Mouse (Mus musculus): ENCODE measurements around the gene Nudt8. TPM values are rescaled to one million over a fixed set of nuclear protein-coding genes. Genes with fewer than 3 reads are reported as not detected.
"Not testable (repeated sequence)": the region's sequence is repeated elsewhere in the genome, so short reads cannot be mapped to it uniquely, and the experiment has no call there.

The Nudt8 gene
- polyA plus RNA-seq, 1 experiment from 2014 or later = 74.1 TPM

- no peaks in the 10 kb centered on the region for H3K9me3 ChIP-seq (ENCODE audit: control insufficient read depth, low read length)
- H3K4me1 ChIP-seq (ENCODE audit: control insufficient read depth in 2 of 2, insufficient read depth in 2 of 2, low read length in 2 of 2) = peaks cover 3 to 8% of the 10 kb centered on the region in 2 experiments
- no peak overlapping the region for H3K4me2 ChIP-seq (ENCODE audit: low read length)
- no peak overlapping the region for H3K4me3 ChIP-seq (ENCODE audit: control insufficient read depth in 1 of 2, insufficient read depth in 1 of 2, low read depth in 1 of 2, low read length in 2 of 2)
- no peaks in the 10 kb centered on the region for H3K36me3 ChIP-seq (ENCODE audit: control insufficient read depth, insufficient read depth, low read length)
- H3K9ac ChIP-seq (ENCODE audit: low read length) = no peak overlapping the region
- H3K27me3 ChIP-seq (ENCODE audit: control insufficient read depth, insufficient read depth, low read length) = no peaks in the 10 kb centered on the region
- 49% methylated on average over 14 of the region's 14 CpGs for WGBS
- ATAC-seq (ENCODE audit: insufficient number of reproducible peaks, insufficient read depth, low FRiP score, low read depth) = 0 out of 2 replicates have a peak, but pooled peaks have one; percentile 4
- no peak overlapping the region for H3K27ac ChIP-seq (replicated peaks in 1 of 2; ENCODE audit: control insufficient read depth in 1 of 2, insufficient read depth in 1 of 2, low read depth in 2 of 2, low read length in 2 of 2)
Observed at GRCm38 (mm10) chr19:4042124-4042523, 41.7 kb downstream of the Nudt8 start.

- not testable (repeated sequence) for H3K4me1 ChIP-seq (ENCODE audit: control insufficient read depth in 2 of 2, insufficient read depth in 2 of 2, low read length in 2 of 2); H3K4me3 ChIP-seq (ENCODE audit: control insufficient read depth in 1 of 2, insufficient read depth in 1 of 2, low read depth in 1 of 2, low read length in 2 of 2); H3K27ac ChIP-seq (replicated peaks in 1 of 2; ENCODE audit: control insufficient read depth in 1 of 2, insufficient read depth in 1 of 2, low read depth in 2 of 2, low read length in 2 of 2); H3K4me2 ChIP-seq (ENCODE audit: low read length); H3K9me3 ChIP-seq (ENCODE audit: control insufficient read depth, low read length); H3K36me3 ChIP-seq (ENCODE audit: control insufficient read depth, insufficient read depth, low read length); H3K9ac ChIP-seq (ENCODE audit: low read length); ATAC-seq (ENCODE audit: insufficient number of reproducible peaks, insufficient read depth, low FRiP score, low read depth); H3K27me3 ChIP-seq (ENCODE audit: control insufficient read depth, insufficient read depth, low read length)
- WGBS = 79% methylated on average over 5 of the region's 5 CpGs
Observed at GRCm38 (mm10) chr19:4044109-4044508, 43.7 kb downstream of the Nudt8 start.

GRCm38 (mm10) chr19:4045966-4046865 is 45.8 kb downstream of the Nudt8 start, which contains the start of gene Gstp2:
Gene Gstp2 (minus strand): TSS chr19:4046023.
- no peak within 1 kb of the TSS for H3K9ac ChIP-seq (ENCODE audit: low read length)
- H3K27me3 ChIP-seq (ENCODE audit: control insufficient read depth, insufficient read depth, low read length) = no peaks in the 10 kb centered on the region
- H3K4me2 ChIP-seq (ENCODE audit: low read length) = peak within 1 kb of the TSS; percentile 27
- peak; percentile 39; the same call in 1 of the 2 replicates for ATAC-seq (ENCODE audit: insufficient number of reproducible peaks, insufficient read depth, low FRiP score, low read depth)
- H3K27ac ChIP-seq (replicated peaks in 1 of 2; ENCODE audit: control insufficient read depth in 1 of 2, insufficient read depth in 1 of 2, low read depth in 2 of 2, low read length in 2 of 2) = 0 out of 4 replicates have a peak within 1 kb of the TSS, but pooled peaks of 1 of the 2 experiments have one; percentile 32
- peaks cover 0 to 5% of the 10 kb centered on the region in 2 experiments; a peak in 1 of 4 replicates for H3K4me1 ChIP-seq (ENCODE audit: control insufficient read depth in 2 of 2, insufficient read depth in 2 of 2, low read length in 2 of 2)
- no peaks in the 10 kb centered on the region for H3K9me3 ChIP-seq (ENCODE audit: control insufficient read depth, low read length)
- 45% methylated on average over 16 of the region's 16 CpGs for WGBS
- H3K36me3 ChIP-seq (ENCODE audit: control insufficient read depth, insufficient read depth, low read length) = no peaks in the 10 kb centered on the region
- H3K4me3 ChIP-seq (ENCODE audit: control insufficient read depth in 1 of 2, insufficient read depth in 1 of 2, low read depth in 1 of 2, low read length in 2 of 2) = no peak within 1 kb of the TSS

GRCm38 (mm10) chr19:4046866-4047254 is 46.5 kb downstream of the Nudt8 start:
- Histone ChIP-seq H3K27me3 (ENCODE audit: control insufficient read depth, insufficient read depth, low read length) (no peaks in the 10 kb centered on the region), H3K9ac (ENCODE audit: low read length) (no peak overlapping the region), H3K4me2 (ENCODE audit: low read length) (no peak overlapping the region), H3K4me3 (ENCODE audit: control insufficient read depth in 1 of 2, insufficient read depth in 1 of 2, low read depth in 1 of 2, low read length in 2 of 2) (no peak overlapping the region), H3K36me3 (ENCODE audit: control insufficient read depth, insufficient read depth, low read length) (no peaks in the 10 kb centered on the region), H3K9me3 (ENCODE audit: control insufficient read depth, low read length) (no peaks in the 10 kb centered on the region), H3K27ac (replicated peaks in 1 of 2; ENCODE audit: control insufficient read depth in 1 of 2, insufficient read depth in 1 of 2, low read depth in 2 of 2, low read length in 2 of 2) (no peak overlapping the region), H3K4me1 (ENCODE audit: control insufficient read depth in 2 of 2, insufficient read depth in 2 of 2, low read length in 2 of 2) (peaks cover 0 to 5% of the 10 kb centered on the region in 2 experiments; a peak in 1 of 4 replicates)
- 83% methylated on average over 8 of the region's 8 CpGs for WGBS
- ATAC-seq (ENCODE audit: insufficient number of reproducible peaks, insufficient read depth, low FRiP score, low read depth) = no peak

GRCm38 (mm10) chr19:4047859-4048258 is 47.5 kb downstream of the Nudt8 start:
- H3K27me3 ChIP-seq (ENCODE audit: control insufficient read depth, insufficient read depth, low read length) = no peaks in the 10 kb centered on the region
- H3K9me3 ChIP-seq (ENCODE audit: control insufficient read depth, low read length) = no peaks in the 10 kb centered on the region
- no peak overlapping the region for H3K4me3 ChIP-seq (ENCODE audit: control insufficient read depth in 1 of 2, insufficient read depth in 1 of 2, low read depth in 1 of 2, low read length in 2 of 2)
- no peak overlapping the region for H3K9ac ChIP-seq (ENCODE audit: low read length)
- no peak for ATAC-seq (ENCODE audit: insufficient number of reproducible peaks, insufficient read depth, low FRiP score, low read depth)
- peaks cover 0 to 5% of the 10 kb centered on the region in 2 experiments; a peak in 1 of 4 replicates for H3K4me1 ChIP-seq (ENCODE audit: control insufficient read depth in 2 of 2, insufficient read depth in 2 of 2, low read length in 2 of 2)
- 19% methylated on average over 4 of the region's 4 CpGs for whole genome bisulfite sequencing
- no peak overlapping the region for H3K27ac ChIP-seq (replicated peaks in 1 of 2; ENCODE audit: control insufficient read depth in 1 of 2, insufficient read depth in 1 of 2, low read depth in 2 of 2, low read length in 2 of 2)
- H3K4me2 ChIP-seq (ENCODE audit: low read length) = no peak overlapping the region
- no peaks in the 10 kb centered on the region for H3K36me3 ChIP-seq (ENCODE audit: control insufficient read depth, insufficient read depth, low read length)

- not testable (repeated sequence) for H3K4me1 ChIP-seq (ENCODE audit: control insufficient read depth in 2 of 2, insufficient read depth in 2 of 2, low read length in 2 of 2); H3K9me3 ChIP-seq (ENCODE audit: control insufficient read depth, low read length); H3K9ac ChIP-seq (ENCODE audit: low read length); H3K27me3 ChIP-seq (ENCODE audit: control insufficient read depth, insufficient read depth, low read length); H3K4me3 ChIP-seq (ENCODE audit: control insufficient read depth in 1 of 2, insufficient read depth in 1 of 2, low read depth in 1 of 2, low read length in 2 of 2); H3K36me3 ChIP-seq (ENCODE audit: control insufficient read depth, insufficient read depth, low read length); ATAC-seq (ENCODE audit: insufficient number of reproducible peaks, insufficient read depth, low FRiP score, low read depth); H3K27ac ChIP-seq (replicated peaks in 1 of 2; ENCODE audit: control insufficient read depth in 1 of 2, insufficient read depth in 1 of 2, low read depth in 2 of 2, low read length in 2 of 2); H3K4me2 ChIP-seq (ENCODE audit: low read length)
- WGBS = 84% methylated on average over 5 of the region's 5 CpGs
Observed at GRCm38 (mm10) chr19:4049069-4049468, 48.7 kb downstream of the Nudt8 start.

GRCm38 (mm10) chr19:4051016-4051415 is 50.6 kb downstream of the Nudt8 start:
- H3K9ac ChIP-seq (ENCODE audit: low read length) = no peak overlapping the region
- no peaks in the 10 kb centered on the region for H3K9me3 ChIP-seq (ENCODE audit: control insufficient read depth, low read length)
- ATAC-seq (ENCODE audit: insufficient number of reproducible peaks, insufficient read depth, low FRiP score, low read depth) = no peak
- peaks cover under 1 to 8% of the 10 kb centered on the region in 2 experiments; a peak in 2 of 4 replicates for H3K4me1 ChIP-seq (ENCODE audit: control insufficient read depth in 2 of 2, insufficient read depth in 2 of 2, low read length in 2 of 2)
- no peak overlapping the region for H3K4me3 ChIP-seq (ENCODE audit: control insufficient read depth in 1 of 2, insufficient read depth in 1 of 2, low read depth in 1 of 2, low read length in 2 of 2)
- 93% methylated on average over 5 of the region's 5 CpGs for WGBS
- no peaks in the 10 kb centered on the region for H3K27me3 ChIP-seq (ENCODE audit: control insufficient read depth, insufficient read depth, low read length)
- no peak overlapping the region for H3K4me2 ChIP-seq (ENCODE audit: low read length)
- no peaks in the 10 kb centered on the region for H3K36me3 ChIP-seq (ENCODE audit: control insufficient read depth, insufficient read depth, low read length)
- H3K27ac ChIP-seq (replicated peaks in 1 of 2; ENCODE audit: control insufficient read depth in 1 of 2, insufficient read depth in 1 of 2, low read depth in 2 of 2, low read length in 2 of 2) = no peak overlapping the region

All from heart, embryonic 14.5 days (tissue).